Mouse (Mus musculus): ENCODE measurements around the gene Gtf3a.

DNA sequence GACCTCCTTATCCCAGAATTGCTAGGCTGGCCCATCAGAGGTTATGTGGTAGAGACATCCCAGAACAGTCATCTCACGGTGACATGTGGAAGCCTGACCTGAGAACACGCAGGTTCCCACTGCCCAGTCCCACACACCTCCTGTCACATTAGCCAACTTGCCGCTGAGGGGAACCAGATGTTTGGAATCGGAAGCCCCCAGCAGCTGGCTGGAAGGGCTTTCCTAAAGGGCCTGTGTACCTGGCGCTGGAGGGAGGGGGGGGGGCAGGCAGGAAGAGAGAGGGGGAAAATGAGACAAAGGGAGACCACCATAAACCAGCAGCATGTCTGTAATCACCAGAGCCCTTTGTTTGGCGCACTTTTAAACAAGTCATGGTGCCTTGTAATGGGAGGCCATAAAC, 28.6 kb upstream of the Gtf3a start:
- no peak for TF ChIP-seq CHD2 (IDR thresholded peaks at IDR 0.05; ENCODE audit: low read depth, low read length)
- TF ChIP-seq MAFK (IDR thresholded peaks at IDR 0.05; ENCODE audit: insufficient read depth, low read depth, low read length), result no peak
